Mouse (Mus musculus) bone marrow, adult 2 months (tissue): ENCODE data around the gene Mpig6b.

ENCODE experiments used
- CTCF ChIP-seq: fragments of 200-500 bp; IDR thresholded peaks from 2 replicates; pipeline ENCODE4 v1.5.1; 2011; ENCODE audit warnings: low read length, control low read depth; ENCODE audit not compliant: control insufficient read depth, insufficient read depth
- POLR2A ChIP-seq: fragments of 200-500 bp; IDR thresholded peaks from 2 replicates; pipeline ENCODE4 v1.6.1; 2011; ENCODE audit warnings: low read depth, mild to moderate bottlenecking, control low read depth, low read length, borderline replicate concordance; ENCODE audit not compliant: control insufficient read depth

DNA sequence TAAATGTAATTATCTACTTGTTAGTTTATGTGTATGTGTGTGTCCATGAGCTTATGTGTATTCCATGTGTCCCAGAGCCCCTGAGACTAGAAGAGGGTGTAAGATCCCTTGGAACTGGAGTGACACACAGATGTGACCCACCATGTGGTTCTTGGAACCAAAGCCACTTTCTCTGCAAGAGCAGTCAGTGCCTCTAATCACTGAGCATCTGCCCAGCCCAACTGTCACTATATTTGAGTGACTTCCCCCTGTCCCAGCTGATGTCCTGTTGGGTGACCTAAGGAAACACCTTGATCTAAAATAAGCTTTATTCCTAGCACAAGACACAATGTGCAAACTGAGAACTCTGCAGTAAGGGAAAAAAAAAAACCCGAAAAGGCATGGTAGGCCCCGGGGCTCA is 37.7 kb downstream of the Mpig6b start:
- TF ChIP-seq CTCF (no peak), POLR2A (no peak)
